Mouse (Mus musculus) brain, embryonic 14.5 days (tissue): Measurements from ENCODE around the gene Acsl1.

Experiments
- CTCF ChIP-seq: fragments of 200-500 bp; IDR thresholded peaks from 2 replicates; pipeline ENCODE4 v1.5.1; 2012; ENCODE audit warnings: inconsistent platforms, mild to moderate bottlenecking, moderate library complexity, borderline replicate concordance; ENCODE audit not compliant: insufficient read depth, insufficient read length; ENCODE audit errors: extremely low read depth
- POLR2A ChIP-seq: fragments of 200-500 bp; IDR thresholded peaks from 2 replicates; pipeline ENCODE4 v1.6.1; 2012; ENCODE audit warnings: mild to moderate bottlenecking, inconsistent platforms, borderline replicate concordance; ENCODE audit not compliant: poor library complexity, insufficient read depth, insufficient read length, severe bottlenecking; ENCODE audit errors: extremely low read depth

DNA sequence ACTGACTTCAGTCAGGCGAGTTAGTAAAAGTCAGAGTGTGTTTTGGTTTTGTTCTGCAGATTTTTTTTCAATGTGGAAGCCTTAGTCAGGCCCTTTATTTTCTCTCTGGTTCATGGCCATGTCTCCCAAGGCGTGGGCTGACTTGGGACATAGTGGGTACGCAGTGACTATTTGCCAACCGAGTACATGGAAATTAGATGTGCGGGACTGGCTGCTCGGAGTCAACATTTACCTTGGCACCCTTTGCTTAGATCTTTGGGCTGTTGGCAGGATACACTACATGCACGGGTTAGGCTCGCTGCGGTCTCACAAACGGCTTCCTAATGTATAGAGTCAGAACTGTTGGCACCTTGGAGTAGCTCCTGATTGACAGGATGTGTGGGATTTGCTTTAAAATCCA is 7.9 kb downstream of the Acsl1 start:
- TF ChIP-seq CTCF (no peak), POLR2A (no peak)
